Mouse (Mus musculus) yolk sac, embryonic 10.5 days (tissue): ENCODE results near the gene Adgrl3.

Source experiments
- DNase-seq: peaks from one replicate; pipeline ENCODE4 v3.0.0-alpha.2; 2017; ENCODE audit warnings: low spot score

Adgrl3 gene

GRCm38 (mm10) chr5:81564294-81564693 is 544.4 kb downstream of the Adgrl3 start:
- DNase-seq = no peak

- DNase-seq = no peak
Measured at GRCm38 (mm10) chr5:81566577-81566976, 546.6 kb downstream of the Adgrl3 start.

- no peak for DNase-seq
Measured at GRCm38 (mm10) chr5:81568743-81569142, 548.8 kb downstream of the Adgrl3 start.

- no peak for DNase-seq
Measured at GRCm38 (mm10) chr5:81582886-81583285, 562.9 kb downstream of the Adgrl3 start.

GRCm38 (mm10) chr5:81583425-81583824 is 563.5 kb downstream of the Adgrl3 start:
- no peak for DNase-seq

- no peak for DNase-seq
Measured at GRCm38 (mm10) chr5:81584945-81585344, 565.0 kb downstream of the Adgrl3 start.

GRCm38 (mm10) chr5:81590005-81590694 is 570.2 kb downstream of the Adgrl3 start:
- DNase-seq = no peak

- no peak for DNase-seq
Measured at GRCm38 (mm10) chr5:81591481-81591880, 571.5 kb downstream of the Adgrl3 start.

- no peak for DNase-seq
Measured at GRCm38 (mm10) chr5:81593396-81593995, 573.6 kb downstream of the Adgrl3 start.

GRCm38 (mm10) chr5:81598041-81598440 is 578.1 kb downstream of the Adgrl3 start:
- no peak for DNase-seq

GRCm38 (mm10) chr5:81602889-81603288 is 583.0 kb downstream of the Adgrl3 start:
- DNase-seq = no peak

GRCm38 (mm10) chr5:81605646-81606045 is 585.7 kb downstream of the Adgrl3 start:
- DNase-seq = no peak

- DNase-seq = no peak
Measured at GRCm38 (mm10) chr5:81610223-81610622, 590.3 kb downstream of the Adgrl3 start.

- DNase-seq = no peak
Measured at GRCm38 (mm10) chr5:81614674-81615073, 594.7 kb downstream of the Adgrl3 start.

- DNase-seq = no peak
Measured at GRCm38 (mm10) chr5:81621106-81621505, 601.2 kb downstream of the Adgrl3 start.

- no peak for DNase-seq
Measured at GRCm38 (mm10) chr5:81621715-81622114, 601.8 kb downstream of the Adgrl3 start.

- DNase-seq = no peak
Measured at GRCm38 (mm10) chr5:81623846-81624245, 603.9 kb downstream of the Adgrl3 start.

GRCm38 (mm10) chr5:81636169-81636568 is 616.2 kb downstream of the Adgrl3 start:
- no peak for DNase-seq

GRCm38 (mm10) chr5:81638422-81638821 is 618.5 kb downstream of the Adgrl3 start:
- no peak for DNase-seq

GRCm38 (mm10) chr5:81640118-81640517 is 620.2 kb downstream of the Adgrl3 start:
- no peak for DNase-seq

- DNase-seq = no peak
Measured at GRCm38 (mm10) chr5:81645557-81645956, 625.6 kb downstream of the Adgrl3 start.

GRCm38 (mm10) chr5:81653941-81654340 is 634.0 kb downstream of the Adgrl3 start:
- DNase-seq = no peak

- DNase-seq = no peak
Measured at GRCm38 (mm10) chr5:81661611-81662390, 641.9 kb downstream of the Adgrl3 start.
